Mouse (Mus musculus) lung, postnatal 0 days (tissue): Measurements from ENCODE around the gene Drc7. TPM values are rescaled to one million over a fixed set of nuclear protein-coding genes. Genes with fewer than 3 reads are reported as not detected.

Experiments used
- ATAC-seq: fragments of 200-750 bp; cut with Nextera tagmentation; 2 replicates; pipeline ENCODE4 v1.8.0; 2017; ENCODE audit warnings: moderate library complexity
- DNase-seq: peaks from one replicate; pipeline ENCODE4 v3.0.0-alpha.2; 2016; ENCODE audit warnings: low spot score
- H3K27ac ChIP-seq: fragments of 300-500 bp; sonication (generic); 2 replicates; pipeline ENCODE4 v1.5.1; 2014; ENCODE audit warnings: antibody characterized with exemption, mild to moderate bottlenecking, low read length, mixed read lengths
- H3K27me3 ChIP-seq: fragments of 300-500 bp; sonication (generic); replicated peaks from 2 replicates; pipeline ENCODE4 v1.6.1; 2014; ENCODE audit warnings: low read length, mixed read lengths; ENCODE audit not compliant: insufficient read depth
- H3K36me3 ChIP-seq: fragments of 300-500 bp; sonication (generic); 2 replicates; pipeline ENCODE4 v1.6.1; 2014; ENCODE audit warnings: low read length, mixed read lengths; ENCODE audit not compliant: insufficient read depth
- H3K4me1 ChIP-seq: fragments of 300-500 bp; sonication (generic); 2 replicates; pipeline ENCODE4 v1.6.1; 2014; ENCODE audit warnings: antibody characterized with exemption, low read depth, low read length, mixed read lengths; ENCODE audit not compliant: insufficient read depth
- H3K4me2 ChIP-seq: fragments of 300-500 bp; sonication (generic); replicated peaks from 2 replicates; pipeline ENCODE4 v1.6.1; 2014; ENCODE audit warnings: low read depth, mild to moderate bottlenecking, low read length, moderate library complexity, mixed read lengths
- H3K4me3 ChIP-seq: fragments of 300-500 bp; sonication (generic); 2 replicates; pipeline ENCODE4 v1.5.1; 2014; ENCODE audit warnings: low read depth, low read length
- H3K9ac ChIP-seq: fragments of 300-500 bp; sonication (generic); replicated peaks from 2 replicates; pipeline ENCODE4 v1.6.1; 2014; ENCODE audit warnings: low read depth, mild to moderate bottlenecking
- H3K9me3 ChIP-seq: fragments of 300-500 bp; sonication (generic); 2 replicates; pipeline ENCODE4 v1.6.1; 2016; ENCODE audit warnings: low read length, mixed read lengths
- CTCF ChIP-seq: IDR thresholded peaks from 2 replicates; pipeline ENCODE4 v1.5.1; 2016; ENCODE audit warnings: antibody characterized with exemption, mild to moderate bottlenecking
- EP300 ChIP-seq: IDR thresholded peaks from 2 replicates; pipeline ENCODE4 v1.6.1; 2016; ENCODE audit warnings: antibody characterized with exemption, mild to moderate bottlenecking, control low read depth
- WGBS: fragments of 180-500 bp; shearing (Covaris S2); extraction: QIAGEN DNeasy Blood & Tissue Kit; methylation state at CpG from one replicate; pipeline ENCODE4 v1.1.7; 2014; 5-methylcytosine and 5-hydroxymethylcytosine counted together
- polyA plus RNA-seq: library from polyadenylated mRNA; unstranded; fragments of >200 nt; fragmentation: Nextera tagmentation; extraction: Ambion mirVana; gene quantifications from 2 replicates; pipeline ENCODE4 v1.2.1, GENCODE M21; 2015

Drc7 gene
- polyA plus RNA-seq, 1 experiment from 2014 or later = 3.1 TPM

GRCm38 (mm10) chr8:95049636-95050035 is 5.3 kb upstream of the Drc7 start:
- no peaks in the 10 kb centered on the region for H3K9me3 ChIP-seq
- no peaks in the 10 kb centered on the region for H3K4me1 ChIP-seq
- H3K4me2 ChIP-seq = no peak overlapping the region
- no peaks in the 10 kb centered on the region for H3K36me3 ChIP-seq
- TF ChIP-seq CTCF (no peak), EP300 (no peak)
- no peak overlapping the region for H3K4me3 ChIP-seq
- no peaks in the 10 kb centered on the region for H3K27me3 ChIP-seq
- no peak for DNase-seq
- H3K27ac ChIP-seq = no peak overlapping the region
- WGBS = 58% methylated on average over 2 of the region's 2 CpGs
- H3K9ac ChIP-seq = no peak overlapping the region
- no peak for ATAC-seq

GRCm38 (mm10) chr8:95054438-95054837 is 465 bp upstream of the Drc7 start:
- H3K4me1 ChIP-seq = no peaks in the 10 kb centered on the region
- H3K36me3 ChIP-seq = no peaks in the 10 kb centered on the region
- no peak for ATAC-seq
- no peak overlapping the region for H3K4me3 ChIP-seq
- 48% methylated on average over 6 of the region's 6 CpGs for WGBS
- DNase-seq = no peak
- no peak overlapping the region for H3K27ac ChIP-seq
- no peaks in the 10 kb centered on the region for H3K9me3 ChIP-seq
- H3K9ac ChIP-seq = no peak overlapping the region
- TF ChIP-seq CTCF = no peak
- no peak for TF ChIP-seq EP300
- no peaks in the 10 kb centered on the region for H3K27me3 ChIP-seq
- no peak overlapping the region for H3K4me2 ChIP-seq

GRCm38 (mm10) chr8:95056414-95056813 is 1.5 kb downstream of the Drc7 start:
- H3K36me3 ChIP-seq = no peaks in the 10 kb centered on the region
- no peak overlapping the region for H3K9ac ChIP-seq
- H3K4me2 ChIP-seq = no peak overlapping the region
- no peaks in the 10 kb centered on the region for H3K9me3 ChIP-seq
- no peak overlapping the region for H3K27ac ChIP-seq
- no peak overlapping the region for H3K4me3 ChIP-seq
- ATAC-seq = no peak
- no peaks in the 10 kb centered on the region for H3K4me1 ChIP-seq
- DNase-seq = no peak
- 61% methylated on average over 5 of the region's 5 CpGs for WGBS
- H3K27me3 ChIP-seq = no peaks in the 10 kb centered on the region
- no peak for TF ChIP-seq EP300
- TF ChIP-seq CTCF = no peak

DNA sequence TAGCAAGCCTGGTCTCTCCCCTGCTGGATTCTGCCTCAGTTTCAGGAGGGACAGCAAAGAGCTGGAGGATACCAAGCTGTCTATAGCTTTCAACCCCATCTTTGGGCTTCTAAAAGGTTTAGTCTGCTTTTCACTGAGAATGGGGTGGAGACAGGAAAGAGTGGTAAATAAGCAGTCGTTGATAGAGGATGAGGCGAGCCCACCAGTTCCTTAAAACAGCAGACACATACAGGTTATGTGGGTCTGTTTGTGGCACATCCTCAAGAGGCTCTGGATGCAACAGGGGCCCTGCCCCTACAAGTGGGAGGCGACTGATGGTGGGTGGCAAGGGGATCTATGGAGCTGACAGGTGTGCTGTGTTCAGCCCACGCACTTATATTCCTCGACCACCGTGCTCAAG is 3.8 kb downstream of the Drc7 start:
- no peaks in the 10 kb centered on the region for H3K4me1 ChIP-seq
- no peak overlapping the region for H3K4me2 ChIP-seq
- H3K9ac ChIP-seq = no peak overlapping the region
- ATAC-seq (no peak), DNase-seq (no peak)
- H3K27me3 ChIP-seq = no peaks in the 10 kb centered on the region
- no peaks in the 10 kb centered on the region for H3K9me3 ChIP-seq
- H3K4me3 ChIP-seq = no peak overlapping the region
- WGBS = 58% methylated on average over 6 of the region's 6 CpGs
- H3K36me3 ChIP-seq = no peaks in the 10 kb centered on the region
- no peak overlapping the region for H3K27ac ChIP-seq
- TF ChIP-seq CTCF (no peak), EP300 (no peak)

GRCm38 (mm10) chr8:95059812-95060533 is 5.1 kb downstream of the Drc7 start:
- no peaks in the 10 kb centered on the region for H3K4me1 ChIP-seq
- WGBS = 29% methylated on average over 6 of the region's 6 CpGs
- H3K27ac ChIP-seq = no peak overlapping the region
- no peak overlapping the region for H3K4me2 ChIP-seq
- TF ChIP-seq EP300 = no peak
- ATAC-seq = no peak
- H3K9me3 ChIP-seq = no peaks in the 10 kb centered on the region
- no peak overlapping the region for H3K4me3 ChIP-seq
- no peaks in the 10 kb centered on the region for H3K36me3 ChIP-seq
- no peaks in the 10 kb centered on the region for H3K27me3 ChIP-seq
- no peak for DNase-seq
- no peak overlapping the region for H3K9ac ChIP-seq

DNA sequence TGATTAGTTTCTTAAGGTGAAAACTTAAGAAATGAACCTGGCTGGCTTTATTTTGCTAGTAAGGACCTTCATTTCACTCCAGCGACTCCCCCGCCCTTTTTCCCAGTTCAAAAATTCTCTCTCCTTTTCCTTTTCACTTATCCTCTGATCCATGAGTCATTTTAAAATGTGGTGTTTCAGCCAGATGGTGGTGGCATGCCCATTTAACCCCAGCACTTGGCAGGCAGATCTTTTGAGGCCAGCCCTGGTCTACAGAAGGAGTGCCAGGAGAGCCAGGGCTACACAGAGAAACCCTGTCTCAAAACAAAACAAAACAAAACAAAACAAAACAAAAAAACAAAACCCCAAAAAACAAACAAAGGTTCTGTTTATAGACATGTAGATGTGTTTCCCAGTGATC is 9.6 kb downstream of the Drc7 start:
- TF ChIP-seq EP300 (no peak), CTCF (no peak)
- Histone ChIP-seq H3K9me3 (no peaks in the 10 kb centered on the region), H3K27ac (no peak overlapping the region), H3K4me2 (no peak overlapping the region), H3K4me3 (no peak overlapping the region), H3K36me3 (no peaks in the 10 kb centered on the region), H3K4me1 (no peaks in the 10 kb centered on the region), H3K27me3 (no peaks in the 10 kb centered on the region), H3K9ac (no peak overlapping the region)
- DNase-seq = no peak
- ATAC-seq = no peak
- 87% methylated on average over 2 of the region's 2 CpGs for WGBS

GRCm38 (mm10) chr8:95067582-95067981 is 12.7 kb downstream of the Drc7 start:
- no peak overlapping the region for H3K4me3 ChIP-seq
- TF ChIP-seq CTCF (peak; percentile 73), EP300 (no peak)
- H3K27me3 ChIP-seq = no peaks in the 10 kb centered on the region
- 41% methylated on average over 3 of the region's 3 CpGs for WGBS
- DNase-seq = peak; percentile 53
- no peak overlapping the region for H3K27ac ChIP-seq
- H3K9me3 ChIP-seq = no peaks in the 10 kb centered on the region
- no peaks in the 10 kb centered on the region for H3K36me3 ChIP-seq
- H3K4me1 ChIP-seq = no peaks in the 10 kb centered on the region
- H3K4me2 ChIP-seq = no peak overlapping the region
- no peak overlapping the region for H3K9ac ChIP-seq
- no peak for ATAC-seq
